Mouse (Mus musculus) forebrain, embryonic 11.5 days (tissue): ENCODE data around the gene Tex264. TPM values are rescaled to one million over a fixed set of nuclear protein-coding genes. Genes with fewer than 3 reads are reported as not detected.
A peak's percentile ranks its signal among the peaks of the same experiment; 100 is the strongest.

Experiments used
- ATAC-seq: fragments of 200-750 bp; cut with Nextera tagmentation; replicated peaks from 2 replicates; pipeline ENCODE4 v1.8.0; 2017; ENCODE audit warnings: moderate TSS enrichment; ENCODE audit not compliant: low FRiP score
- DNase-seq: peaks from one replicate; pipeline ENCODE4 v3.0.0-alpha.2; 2017; ENCODE audit warnings: low spot score
- H3K27ac ChIP-seq: fragments of 300-500 bp; sonication (generic); 2 replicates; pipeline ENCODE4 v1.5.1; 2014; ENCODE audit warnings: low read depth, low read length
- H3K27me3 ChIP-seq: fragments of 300-500 bp; sonication (generic); 2 replicates; pipeline ENCODE4 v1.6.1; 2014; ENCODE audit warnings: mild to moderate bottlenecking, low read length, mixed read lengths; ENCODE audit not compliant: control insufficient read depth, insufficient read depth
- H3K36me3 ChIP-seq: fragments of 300-500 bp; sonication (generic); 2 replicates; pipeline ENCODE4 v1.6.1; 2014; ENCODE audit warnings: mild to moderate bottlenecking, low read length, moderate library complexity, mixed read lengths; ENCODE audit not compliant: control insufficient read depth, insufficient read depth
- H3K4me1 ChIP-seq: fragments of 300-500 bp; sonication (generic); replicated peaks from 2 replicates; pipeline ENCODE4 v1.6.1; 2014; ENCODE audit warnings: low read length, mixed read lengths; ENCODE audit not compliant: control insufficient read depth, insufficient read depth
- H3K4me2 ChIP-seq: fragments of 300-500 bp; sonication (generic); 2 replicates; pipeline ENCODE4 v1.6.1; 2014; ENCODE audit warnings: low read depth, mild to moderate bottlenecking, low read length, moderate library complexity, mixed read lengths; ENCODE audit not compliant: severe bottlenecking
- H3K4me3 ChIP-seq: fragments of 300-500 bp; sonication (generic); 2 replicates; pipeline ENCODE4 v1.5.1; 2014; ENCODE audit warnings: low read depth, low read length
- H3K9ac ChIP-seq: fragments of 300-500 bp; sonication (generic); 2 replicates; pipeline ENCODE4 v1.6.1; 2014; ENCODE audit warnings: low read length
- H3K9me3 ChIP-seq: fragments of 300-500 bp; sonication (generic); 2 replicates; pipeline ENCODE4 v1.6.1; 2016; ENCODE audit warnings: low read length, mixed read lengths; ENCODE audit not compliant: control insufficient read depth
- WGBS: fragments of 180-500 bp; shearing (Covaris S2); extraction: QIAGEN DNeasy Blood & Tissue Kit; methylation state at CpG from one replicate; pipeline ENCODE4 v1.1.7; 2014; 5-methylcytosine and 5-hydroxymethylcytosine counted together
- polyA plus RNA-seq: library from polyadenylated mRNA; unstranded; fragments of >200 nt; fragmentation: Nextera tagmentation; extraction: Ambion mirVana; gene quantifications from 2 replicates; pipeline ENCODE4 v1.2.1, GENCODE M21; 2014

Gene Tex264
- polyA plus RNA-seq, 1 experiment from 2014 or later = 31.9 TPM

GRCm38 (mm10) chr9:106676571-106676970 is 9.2 kb downstream of the Tex264 start:
- no peak overlapping the region for H3K9ac ChIP-seq
- no peaks in the 10 kb centered on the region for H3K27me3 ChIP-seq
- H3K36me3 ChIP-seq = no peaks in the 10 kb centered on the region; the same call in 1 of the 2 replicates
- H3K27ac ChIP-seq = no peak overlapping the region
- ATAC-seq (no peak), DNase-seq (no peak)
- H3K4me1 ChIP-seq = no peaks in the 10 kb centered on the region
- no peak overlapping the region for H3K4me2 ChIP-seq
- WGBS = 73% methylated on average over 4 of the region's 4 CpGs
- H3K9me3 ChIP-seq = no peaks in the 10 kb centered on the region
- no peak overlapping the region for H3K4me3 ChIP-seq

- no peak for DNase-seq
- Histone ChIP-seq H3K9ac (no peak overlapping the region), H3K27me3 (no peaks in the 10 kb centered on the region), H3K4me3 (no peak overlapping the region), H3K4me2 (no peak overlapping the region), H3K27ac (no peak overlapping the region), H3K9me3 (no peaks in the 10 kb centered on the region), H3K36me3 (no peaks in the 10 kb centered on the region; the same call in 1 of the 2 replicates), H3K4me1 (no peaks in the 10 kb centered on the region)
- 0 out of 2 replicates have a peak, but pooled peaks have one; percentile 15 for ATAC-seq
- 81% methylated on average over 9 of the region's 9 CpGs for WGBS
Observed at GRCm38 (mm10) chr9:106675965-106676364, 9.8 kb downstream of the Tex264 start.

GRCm38 (mm10) chr9:106675480-106675879 is 10.2 kb downstream of the Tex264 start:
- DNase-seq = peak; percentile 82
- H3K4me1 ChIP-seq = no peaks in the 10 kb centered on the region
- peak; percentile 78; the same call in 1 of the 2 replicates for ATAC-seq
- H3K9ac ChIP-seq = no peak overlapping the region
- H3K36me3 ChIP-seq = no peaks in the 10 kb centered on the region
- no peak overlapping the region for H3K4me2 ChIP-seq
- no peak overlapping the region for H3K4me3 ChIP-seq
- no peak overlapping the region for H3K27ac ChIP-seq
- 0% methylated on average over 1 of the region's 1 CpGs for WGBS
- H3K27me3 ChIP-seq = no peaks in the 10 kb centered on the region
- no peaks in the 10 kb centered on the region for H3K9me3 ChIP-seq

- WGBS = 83% methylated on average over 2 of the region's 2 CpGs
- no peaks in the 10 kb centered on the region for H3K4me1 ChIP-seq
- no peak overlapping the region for H3K27ac ChIP-seq
Observed at GRCm38 (mm10) chr9:106673860-106674259, 11.9 kb downstream of the Tex264 start.

GRCm38 (mm10) chr9:106664856-106665255 is 20.9 kb downstream of the Tex264 start:
- H3K4me3 ChIP-seq = no peak overlapping the region
- ATAC-seq (no peak), DNase-seq (no peak)
- H3K36me3 ChIP-seq = no peaks in the 10 kb centered on the region; the same call in 1 of the 2 replicates
- no peaks in the 10 kb centered on the region for H3K27me3 ChIP-seq
- no peaks in the 10 kb centered on the region for H3K9me3 ChIP-seq
- no peaks in the 10 kb centered on the region for H3K4me1 ChIP-seq
- 81% methylated on average over 6 of the region's 6 CpGs for WGBS
- no peak overlapping the region for H3K9ac ChIP-seq
- no peak overlapping the region for H3K4me2 ChIP-seq
- H3K27ac ChIP-seq = peak overlapping the region; percentile 15; the same call in 1 of the 2 replicates

More at GRCm38 (mm10) chr9:106673860-106674259, 11.9 kb downstream of the Tex264 start:
- H3K9me3 ChIP-seq = no peaks in the 10 kb centered on the region
- DNase-seq = no peak
- H3K4me3 ChIP-seq = no peak overlapping the region
- no peak for ATAC-seq
- no peaks in the 10 kb centered on the region for H3K27me3 ChIP-seq
- no peak overlapping the region for H3K9ac ChIP-seq
- no peaks in the 10 kb centered on the region for H3K36me3 ChIP-seq
- H3K4me2 ChIP-seq = no peak overlapping the region

GRCm38 (mm10) chr9:106664433-106664832 is 21.3 kb downstream of the Tex264 start:
- Histone ChIP-seq H3K4me3 (no peak overlapping the region), H3K27ac (no peak overlapping the region), H3K9ac (no peak overlapping the region), H3K9me3 (no peaks in the 10 kb centered on the region), H3K36me3 (no peaks in the 10 kb centered on the region; the same call in 1 of the 2 replicates), H3K4me2 (no peak overlapping the region), H3K27me3 (no peaks in the 10 kb centered on the region), H3K4me1 (no peaks in the 10 kb centered on the region)
- DNase-seq (no peak), ATAC-seq (no peak)
- WGBS = 72% methylated on average over 4 of the region's 4 CpGs

GRCm38 (mm10) chr9:106663200-106663599 is 22.5 kb downstream of the Tex264 start:
- no peaks in the 10 kb centered on the region for H3K9me3 ChIP-seq
- DNase-seq (no peak), ATAC-seq (no peak)
- no peak overlapping the region for H3K4me3 ChIP-seq
- no peak overlapping the region for H3K4me2 ChIP-seq
- no peak overlapping the region for H3K27ac ChIP-seq
- no peak overlapping the region for H3K9ac ChIP-seq
- H3K27me3 ChIP-seq = no peaks in the 10 kb centered on the region
- no peaks in the 10 kb centered on the region; the same call in 1 of the 2 replicates for H3K36me3 ChIP-seq
- H3K4me1 ChIP-seq = no peaks in the 10 kb centered on the region
- WGBS = 82% methylated on average over 6 of the region's 6 CpGs

- Histone ChIP-seq H3K27ac (no peak overlapping the region), H3K27me3 (peaks cover 2% of the 10 kb centered on the region), H3K36me3 (no peaks in the 10 kb centered on the region; the same call in 1 of the 2 replicates), H3K4me2 (no peak overlapping the region), H3K4me1 (0 out of 2 replicates have a peak, but pooled peaks cover 2% of the 10 kb centered on the region), H3K9ac (no peak overlapping the region), H3K9me3 (no peaks in the 10 kb centered on the region), H3K4me3 (no peak overlapping the region)
- ATAC-seq = no peak
- 65% methylated on average over 1 of the region's 1 CpGs for WGBS
- DNase-seq = no peak
Observed at GRCm38 (mm10) chr9:106659935-106660334, 25.8 kb downstream of the Tex264 start.

GRCm38 (mm10) chr9:106659441-106659840 is 26.3 kb downstream of the Tex264 start:
- Histone ChIP-seq H3K4me3 (no peak overlapping the region), H3K27ac (no peak overlapping the region), H3K9me3 (no peaks in the 10 kb centered on the region), H3K9ac (no peak overlapping the region), H3K4me2 (no peak overlapping the region), H3K36me3 (no peaks in the 10 kb centered on the region; the same call in 1 of the 2 replicates), H3K27me3 (peaks cover 3% of the 10 kb centered on the region), H3K4me1 (0 out of 2 replicates have a peak, but pooled peaks cover 2% of the 10 kb centered on the region)
- 29% methylated on average over 7 of the region's 7 CpGs for WGBS
- no peak for ATAC-seq
- DNase-seq = no peak
